Mouse (Mus musculus): Measurements from ENCODE around the gene Rccd1. TPM values are rescaled to one million over a fixed set of nuclear protein-coding genes. Genes with fewer than 3 reads are reported as not detected.
A peak's percentile ranks its signal among the peaks of the same experiment; 100 is the strongest.

The Rccd1 gene
- polyA plus RNA-seq, 1 experiment from 2014 or later, result 3.7 TPM

GRCm38 (mm10) chr7:80356351-80356750 is 32.1 kb upstream of the Rccd1 start:
- 92% methylated on average over 13 of the region's 13 CpGs for WGBS
- ATAC-seq (ENCODE audit: low FRiP score, low TSS enrichment) (no peak), DNase-seq (ENCODE audit: low spot score) (no peak)
- H3K36me3 ChIP-seq (ENCODE audit: control insufficient read depth, insufficient read depth, low read length), result peaks cover 25% of the 10 kb centered on the region
- no peaks in the 10 kb centered on the region for H3K9me3 ChIP-seq (ENCODE audit: control insufficient read depth, low read length)
- TF ChIP-seq EP300 (optimal IDR thresholded peaks at IDR 0.05) (no peak), CTCF (IDR thresholded peaks at IDR 0.05; ENCODE audit: low read depth) (no peak)
- no peak overlapping the region for H3K27ac ChIP-seq (replicated peaks)
- no peaks in the 10 kb centered on the region for H3K27me3 ChIP-seq (ENCODE audit: control insufficient read depth, insufficient read depth, low read length)
- H3K4me2 ChIP-seq (replicated peaks; ENCODE audit: low read depth), result no peak overlapping the region
- no peak overlapping the region for H3K9ac ChIP-seq (ENCODE audit: low read length)
- H3K4me1 ChIP-seq (replicated peaks; ENCODE audit: control insufficient read depth, insufficient read depth), result no peaks in the 10 kb centered on the region
- H3K4me3 ChIP-seq (ENCODE audit: low read depth, low read length), result no peak overlapping the region

- Histone ChIP-seq H3K4me3 (ENCODE audit: low read depth, low read length) (no peak overlapping the region), H3K27me3 (ENCODE audit: control insufficient read depth, insufficient read depth, low read length) (no peaks in the 10 kb centered on the region), H3K9ac (ENCODE audit: low read length) (no peak overlapping the region), H3K4me2 (replicated peaks; ENCODE audit: low read depth) (no peak overlapping the region), H3K4me1 (replicated peaks; ENCODE audit: control insufficient read depth, insufficient read depth) (no peaks in the 10 kb centered on the region), H3K27ac (replicated peaks) (no peak overlapping the region), H3K9me3 (ENCODE audit: control insufficient read depth, low read length) (no peaks in the 10 kb centered on the region), H3K36me3 (ENCODE audit: control insufficient read depth, insufficient read depth, low read length) (peaks cover 11% of the 10 kb centered on the region)
- ATAC-seq (ENCODE audit: low FRiP score, low TSS enrichment) (no peak), DNase-seq (ENCODE audit: low spot score) (no peak)
- WGBS, result 92% methylated on average over 8 of the region's 8 CpGs
- TF ChIP-seq EP300 (optimal IDR thresholded peaks at IDR 0.05) (no peak), CTCF (IDR thresholded peaks at IDR 0.05; ENCODE audit: low read depth) (no peak)
Measured at GRCm38 (mm10) chr7:80352920-80353319, 28.7 kb upstream of the Rccd1 start.

- no peak overlapping the region for H3K4me3 ChIP-seq (ENCODE audit: low read depth, low read length)
- no peak overlapping the region for H3K27ac ChIP-seq (replicated peaks)
- H3K36me3 ChIP-seq (ENCODE audit: control insufficient read depth, insufficient read depth, low read length), result peaks cover 5% of the 10 kb centered on the region
- DNase-seq (ENCODE audit: low spot score) (no peak), ATAC-seq (ENCODE audit: low FRiP score, low TSS enrichment) (no peak)
- no peaks in the 10 kb centered on the region for H3K27me3 ChIP-seq (ENCODE audit: control insufficient read depth, insufficient read depth, low read length)
- no peak overlapping the region for H3K4me2 ChIP-seq (replicated peaks; ENCODE audit: low read depth)
- no peaks in the 10 kb centered on the region for H3K4me1 ChIP-seq (replicated peaks; ENCODE audit: control insufficient read depth, insufficient read depth)
- H3K9me3 ChIP-seq (ENCODE audit: control insufficient read depth, low read length), result no peaks in the 10 kb centered on the region
- H3K9ac ChIP-seq (ENCODE audit: low read length), result no peak overlapping the region
- WGBS, result 76% methylated on average over 2 of the region's 2 CpGs
- no peak for TF ChIP-seq CTCF (IDR thresholded peaks at IDR 0.05; ENCODE audit: low read depth)
- TF ChIP-seq EP300 (optimal IDR thresholded peaks at IDR 0.05), result no peak
Measured at GRCm38 (mm10) chr7:80350808-80351207, 26.6 kb upstream of the Rccd1 start.

- H3K4me2 ChIP-seq (replicated peaks; ENCODE audit: low read depth), result no peak overlapping the region
- H3K9ac ChIP-seq (ENCODE audit: low read length), result peak overlapping the region; percentile 13; the same call in 1 of the 2 replicates
Measured at GRCm38 (mm10) chr7:80347670-80348586, 23.7 kb upstream of the Rccd1 start.

GRCm38 (mm10) chr7:80346830-80347229 is 22.6 kb upstream of the Rccd1 start:
- TF ChIP-seq EP300 (optimal IDR thresholded peaks at IDR 0.05) (no peak), CTCF (IDR thresholded peaks at IDR 0.05; ENCODE audit: low read depth) (no peak)

More at GRCm38 (mm10) chr7:80347670-80348586, 23.7 kb upstream of the Rccd1 start:
- WGBS, result 54% methylated on average over 13 of the region's 13 CpGs
- H3K36me3 ChIP-seq (ENCODE audit: control insufficient read depth, insufficient read depth, low read length), result no peaks in the 10 kb centered on the region; the same call in 1 of the 2 replicates
- no peak overlapping the region for H3K4me3 ChIP-seq (ENCODE audit: low read depth, low read length)
- TF ChIP-seq CTCF (IDR thresholded peaks at IDR 0.05; ENCODE audit: low read depth), result no peak
- no peak for TF ChIP-seq EP300 (optimal IDR thresholded peaks at IDR 0.05)
- no peaks in the 10 kb centered on the region for H3K27me3 ChIP-seq (ENCODE audit: control insufficient read depth, insufficient read depth, low read length)
- peak; percentile 56; the same call in 1 of the 2 replicates for ATAC-seq (ENCODE audit: low FRiP score, low TSS enrichment)
- H3K9me3 ChIP-seq (ENCODE audit: control insufficient read depth, low read length), result no peaks in the 10 kb centered on the region
- DNase-seq (ENCODE audit: low spot score), result no peak
- H3K27ac ChIP-seq (replicated peaks), result peak overlapping the region; percentile 82
- H3K4me1 ChIP-seq (replicated peaks; ENCODE audit: control insufficient read depth, insufficient read depth), result no peaks in the 10 kb centered on the region

GRCm38 (mm10) chr7:80346173-80346572 is 21.9 kb upstream of the Rccd1 start:
- 93% methylated on average over 9 of the region's 9 CpGs for WGBS
- Histone ChIP-seq H3K27ac (replicated peaks) (no peak overlapping the region), H3K9ac (ENCODE audit: low read length) (no peak overlapping the region), H3K36me3 (ENCODE audit: control insufficient read depth, insufficient read depth, low read length) (no peaks in the 10 kb centered on the region; the same call in 1 of the 2 replicates), H3K4me3 (ENCODE audit: low read depth, low read length) (no peak overlapping the region), H3K9me3 (ENCODE audit: control insufficient read depth, low read length) (no peaks in the 10 kb centered on the region), H3K4me2 (replicated peaks; ENCODE audit: low read depth) (no peak overlapping the region), H3K27me3 (ENCODE audit: control insufficient read depth, insufficient read depth, low read length) (no peaks in the 10 kb centered on the region), H3K4me1 (replicated peaks; ENCODE audit: control insufficient read depth, insufficient read depth) (no peaks in the 10 kb centered on the region)
- no peak for ATAC-seq (ENCODE audit: low FRiP score, low TSS enrichment)
- DNase-seq (ENCODE audit: low spot score), result no peak
- no peak for TF ChIP-seq EP300 (optimal IDR thresholded peaks at IDR 0.05)
- TF ChIP-seq CTCF (IDR thresholded peaks at IDR 0.05; ENCODE audit: low read depth), result no peak

More at GRCm38 (mm10) chr7:80346830-80347229, 22.6 kb upstream of the Rccd1 start:
- no peaks in the 10 kb centered on the region for H3K4me1 ChIP-seq (replicated peaks; ENCODE audit: control insufficient read depth, insufficient read depth)
- no peaks in the 10 kb centered on the region for H3K27me3 ChIP-seq (ENCODE audit: control insufficient read depth, insufficient read depth, low read length)
- H3K4me2 ChIP-seq (replicated peaks; ENCODE audit: low read depth), result no peak overlapping the region
- ATAC-seq (ENCODE audit: low FRiP score, low TSS enrichment), result no peak
- DNase-seq (ENCODE audit: low spot score), result no peak
- no peak overlapping the region for H3K9ac ChIP-seq (ENCODE audit: low read length)
- WGBS, result 82% methylated on average over 5 of the region's 5 CpGs
- no peaks in the 10 kb centered on the region; the same call in 1 of the 2 replicates for H3K36me3 ChIP-seq (ENCODE audit: control insufficient read depth, insufficient read depth, low read length)
- no peak overlapping the region for H3K4me3 ChIP-seq (ENCODE audit: low read depth, low read length)
- no peaks in the 10 kb centered on the region for H3K9me3 ChIP-seq (ENCODE audit: control insufficient read depth, low read length)
- no peak overlapping the region; the same call in 1 of the 2 replicates for H3K27ac ChIP-seq (replicated peaks)
